Mouse (Mus musculus): ENCODE measurements at regions not wholly inside any gene's neighbourhood (a gene's known extent, or its start where the extent isn't known, plus 50 kb on each side); places are given as distances from the start of the nearest gene placed in this dataset.

DNA sequence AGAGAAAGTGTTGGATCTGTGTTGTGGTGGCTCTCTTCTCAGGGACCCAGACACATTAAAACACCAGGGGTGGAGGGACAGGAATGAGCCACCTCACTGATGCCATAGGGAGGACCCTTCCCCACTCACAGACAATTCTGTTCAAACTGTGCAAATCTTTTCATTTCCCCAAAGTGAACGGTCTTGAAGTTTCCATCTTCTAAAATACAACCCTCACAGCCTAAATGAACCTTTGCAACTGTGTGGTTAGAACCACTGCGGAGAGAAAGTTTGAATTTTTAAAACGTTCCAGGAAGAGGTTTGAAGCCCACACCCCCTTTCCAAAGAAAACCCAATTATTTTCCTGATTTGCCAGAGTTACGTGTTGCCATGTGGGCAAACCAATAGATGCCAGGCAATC lies 467.7 kb downstream of the Vrk1 start:
- intact Hi-C loops (cut with DNase I), result no loop called here
- DNase-seq, result no peak

DNA sequence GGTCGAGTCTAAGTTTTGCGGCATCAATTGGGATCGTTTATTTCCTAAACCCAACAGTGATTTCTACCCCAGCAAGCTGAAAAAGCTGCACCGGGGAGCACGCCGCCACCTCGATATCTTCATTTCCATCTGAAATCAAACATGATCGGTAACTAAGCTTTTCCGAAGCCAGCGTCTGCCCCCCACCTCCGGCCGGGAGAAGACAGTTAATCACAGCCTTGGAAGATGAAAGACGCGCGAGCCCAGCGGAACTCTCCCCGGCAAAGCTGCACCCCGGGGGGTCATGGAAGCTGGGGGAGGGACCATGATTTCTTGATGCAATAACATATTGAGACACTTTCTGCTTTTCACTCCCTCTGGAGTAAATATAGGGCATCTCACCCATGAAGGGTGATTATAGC lies 468.4 kb downstream of the Vrk1 start:
- DNase-seq, result no peak
- intact Hi-C loops (cut with DNase I), result no loop called here

DNA sequence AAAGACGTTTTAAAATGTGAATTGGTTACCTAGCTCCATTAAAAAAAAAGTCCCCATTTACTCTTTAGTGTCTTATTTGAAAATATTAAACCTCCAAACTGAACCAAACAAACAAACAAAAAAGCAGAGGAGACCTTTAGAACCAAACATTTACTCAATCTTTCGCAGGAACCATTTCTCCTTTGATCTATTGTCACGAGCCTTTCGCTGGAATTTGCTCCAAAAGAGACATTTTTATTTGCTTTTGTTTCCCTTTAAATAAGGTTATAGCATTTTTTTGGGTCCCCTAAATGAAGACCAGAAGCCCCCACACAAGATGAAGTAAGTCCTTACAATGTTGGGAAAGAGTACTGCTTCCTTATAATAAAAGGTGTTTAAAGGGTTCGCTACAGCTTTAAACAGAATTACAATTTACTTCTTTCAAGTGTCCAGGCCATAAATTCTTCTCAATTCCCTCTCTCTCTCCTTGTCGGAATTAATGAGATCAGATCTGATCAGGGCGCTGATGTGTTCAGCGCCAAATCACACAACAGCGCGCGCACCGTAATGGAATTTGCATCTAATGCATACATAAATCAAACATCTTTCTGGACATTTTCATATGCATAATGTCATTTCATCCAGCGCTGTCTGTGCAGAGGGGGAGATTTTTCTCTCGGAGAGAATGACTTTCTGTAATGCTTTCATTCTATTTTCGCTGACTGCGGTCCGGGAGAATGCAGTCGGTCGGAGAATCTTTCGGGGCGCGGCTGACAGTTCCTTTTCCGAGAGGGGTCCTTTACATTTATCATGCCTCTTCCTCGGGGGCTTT lies 469.2 kb downstream of the Vrk1 start:
- intact Hi-C loops (cut with DNase I), result no loop called here
- DNase-seq, result no peak

DNA sequence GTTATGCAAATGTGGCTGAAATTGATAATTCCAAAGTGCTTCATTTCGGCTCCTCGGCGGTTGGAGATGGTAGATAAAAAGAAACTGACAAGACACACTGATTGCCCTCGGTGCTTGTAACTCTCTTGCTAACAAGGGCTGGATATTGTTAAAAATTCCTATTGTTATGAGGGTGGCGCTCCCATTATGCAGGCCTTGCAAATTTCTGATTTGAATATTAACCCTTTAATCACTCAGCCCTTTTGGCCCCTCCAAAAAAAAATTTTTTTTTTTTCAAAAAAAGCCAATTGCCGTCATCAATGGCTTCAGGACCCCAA lies 469.8 kb downstream of the Vrk1 start:
- intact Hi-C loops (cut with DNase I), result no loop called here
- no peak for DNase-seq

DNA sequence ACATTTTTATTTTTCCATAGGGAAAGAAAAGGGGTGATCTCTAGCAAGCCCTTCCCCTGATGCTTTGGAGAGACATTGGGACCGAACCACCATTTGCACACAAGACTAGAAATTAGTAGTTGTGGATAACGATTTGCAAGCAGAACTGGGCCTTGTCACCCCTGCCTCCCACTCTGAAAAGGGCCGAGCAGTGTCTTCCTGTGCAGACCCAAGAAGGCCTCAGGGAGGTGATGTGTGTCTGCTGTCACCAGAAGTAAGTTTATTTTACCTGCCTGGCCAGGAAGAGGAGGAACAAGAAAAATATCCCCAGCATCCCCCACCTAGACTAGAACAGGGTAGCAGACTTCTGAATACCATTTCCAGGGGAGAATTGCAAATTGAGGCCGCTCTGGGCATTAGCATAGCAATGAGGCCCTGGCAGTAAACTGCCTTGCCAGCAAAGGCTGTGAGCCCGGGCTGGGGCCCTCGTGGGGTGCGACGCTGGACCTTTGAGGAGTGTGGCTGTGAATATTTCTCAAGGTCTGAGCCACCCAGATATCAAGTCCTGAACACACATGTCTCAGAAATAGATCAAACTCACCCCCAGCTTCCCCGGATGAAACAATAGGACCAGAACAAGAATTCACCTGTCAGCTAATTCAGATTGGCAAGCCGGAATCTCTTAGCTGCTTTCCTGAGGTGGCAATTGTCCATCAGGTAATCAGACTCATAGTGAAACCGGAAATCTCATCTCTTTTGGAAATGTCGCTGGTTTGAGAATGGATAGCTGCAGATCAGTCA lies 470.4 kb downstream of the Vrk1 start:
- intact Hi-C loops (cut with DNase I), result no loop called here
- DNase-seq, result no peak

DNA sequence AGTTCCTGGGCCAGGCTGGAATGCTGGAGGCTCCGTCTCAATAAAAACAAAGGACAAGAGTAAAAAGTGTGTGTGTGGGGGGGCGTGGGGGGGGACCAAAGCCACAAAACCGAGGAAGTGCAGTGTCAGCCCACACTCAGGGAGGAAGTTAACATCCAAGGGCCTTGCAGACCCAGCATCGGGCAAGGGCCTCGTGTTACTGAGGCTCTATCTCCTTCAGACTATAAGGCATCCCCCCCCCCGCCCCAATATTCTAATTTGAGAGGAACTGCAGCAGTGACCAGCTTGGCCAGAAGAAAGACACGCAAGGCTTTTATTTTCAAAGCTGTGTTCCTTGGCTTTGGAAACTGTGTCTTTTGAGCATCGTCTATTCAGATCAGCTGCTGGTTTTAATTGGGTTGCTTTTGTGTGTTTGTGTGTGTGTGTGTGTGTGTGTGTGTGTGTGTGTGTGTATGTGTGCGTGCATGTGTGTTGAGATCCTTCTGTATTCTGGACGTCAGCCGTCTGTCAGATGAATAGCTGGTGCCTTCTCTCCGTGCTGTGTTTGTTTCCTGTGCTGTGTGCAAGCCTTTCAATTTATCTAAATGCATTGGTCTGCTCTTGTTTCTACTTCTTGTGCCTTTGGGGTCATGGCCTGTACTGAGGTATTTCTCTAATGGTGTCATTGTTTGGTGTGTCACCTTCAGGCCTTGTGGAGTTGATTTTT lies 491.7 kb downstream of the Vrk1 start:
- intact Hi-C loops (cut with DNase I), result no loop called here
- DNase-seq, result no peak

DNA sequence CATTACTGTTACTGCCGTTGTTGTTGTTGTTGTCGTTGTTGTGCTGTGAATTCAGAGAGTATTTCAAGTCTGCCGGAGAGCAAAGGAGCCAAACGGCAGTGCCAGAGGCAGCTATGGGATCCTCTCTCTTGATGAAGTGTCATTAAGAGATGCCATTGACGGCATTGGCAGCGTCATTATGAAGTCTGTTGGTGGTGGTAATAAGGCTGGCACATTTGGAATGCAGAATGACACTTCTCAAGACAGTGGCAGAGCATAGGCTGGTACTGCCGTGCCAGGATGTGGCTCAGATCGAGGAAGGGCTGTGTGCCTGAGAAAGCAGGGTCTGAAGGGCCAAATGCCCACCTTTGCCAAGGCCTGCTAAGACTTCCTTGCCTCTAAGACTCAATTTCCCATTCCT lies 494.3 kb downstream of the Vrk1 start:
- no peak for DNase-seq
- intact Hi-C loops (cut with DNase I), result no loop called here

DNA sequence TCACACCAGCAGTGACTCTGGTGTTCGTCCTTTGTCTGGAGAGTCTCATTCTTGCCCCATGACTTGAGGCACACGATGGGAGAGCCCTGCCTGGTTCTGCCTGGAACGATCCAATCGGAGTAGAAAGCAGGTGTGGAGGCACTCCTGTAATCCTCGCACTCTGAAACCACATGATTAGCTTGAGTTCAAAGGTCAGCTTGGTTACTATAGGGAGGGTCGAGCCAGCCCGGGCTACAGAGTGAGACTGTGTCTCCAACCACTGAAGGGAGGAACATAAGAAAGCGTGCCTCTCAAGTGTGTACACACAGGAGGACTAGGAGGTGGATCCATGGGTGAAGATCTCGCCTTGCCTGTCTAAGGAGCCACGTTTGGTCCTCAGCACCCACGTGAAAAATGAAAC lies 504.0 kb downstream of the Vrk1 start:
- DNase-seq, result no peak
- intact Hi-C loops (cut with DNase I), result no loop called here

DNA sequence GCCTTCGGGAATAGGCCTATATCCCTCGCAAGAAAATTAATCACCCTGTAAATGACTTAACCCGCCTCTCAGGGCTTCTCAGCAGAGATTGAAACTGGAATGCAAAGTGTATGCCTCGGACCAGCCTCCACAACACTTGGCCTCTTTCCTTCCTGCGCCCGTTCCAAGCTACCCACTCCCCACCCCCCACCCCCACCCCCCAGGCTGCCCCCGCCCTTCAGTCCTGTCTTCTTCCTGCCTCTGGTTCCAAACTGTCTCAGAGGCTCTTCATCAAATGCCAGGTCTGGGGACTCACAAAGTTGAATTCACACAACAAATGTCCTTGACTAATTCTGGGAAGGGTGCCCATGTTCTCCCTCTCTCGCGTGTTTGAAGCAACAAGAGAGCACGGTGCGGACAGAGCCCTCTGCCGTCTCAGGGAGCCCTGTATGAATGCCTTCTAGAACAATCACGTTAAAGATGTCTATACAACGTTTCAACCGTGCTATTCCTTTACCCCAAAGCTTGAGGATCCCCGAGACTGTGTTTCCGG lies 505.3 kb downstream of the Vrk1 start:
- intact Hi-C loops (cut with DNase I), result no loop called here
- no peak for DNase-seq

DNA sequence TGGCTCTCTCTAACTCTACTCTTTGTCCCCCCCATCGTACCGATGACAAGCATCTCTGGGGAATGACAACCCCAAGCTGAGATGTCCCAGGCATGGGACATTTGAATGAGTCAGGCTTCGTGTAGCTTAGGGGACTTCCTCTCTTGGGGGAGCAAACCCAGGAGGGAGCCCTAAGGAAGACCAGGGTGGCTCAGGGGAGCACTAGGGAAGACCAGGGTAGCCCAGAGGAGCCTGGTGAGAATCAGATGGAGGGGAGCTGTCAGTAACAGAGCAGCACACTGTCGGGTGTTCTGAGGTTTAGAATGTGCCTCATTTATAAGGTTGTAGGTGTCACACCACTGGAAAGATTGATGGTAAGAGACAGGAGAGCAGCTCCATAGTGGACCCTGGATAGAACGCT lies 509.1 kb downstream of the Vrk1 start:
- intact Hi-C loops (cut with DNase I), result no loop called here
- no peak for DNase-seq

DNA sequence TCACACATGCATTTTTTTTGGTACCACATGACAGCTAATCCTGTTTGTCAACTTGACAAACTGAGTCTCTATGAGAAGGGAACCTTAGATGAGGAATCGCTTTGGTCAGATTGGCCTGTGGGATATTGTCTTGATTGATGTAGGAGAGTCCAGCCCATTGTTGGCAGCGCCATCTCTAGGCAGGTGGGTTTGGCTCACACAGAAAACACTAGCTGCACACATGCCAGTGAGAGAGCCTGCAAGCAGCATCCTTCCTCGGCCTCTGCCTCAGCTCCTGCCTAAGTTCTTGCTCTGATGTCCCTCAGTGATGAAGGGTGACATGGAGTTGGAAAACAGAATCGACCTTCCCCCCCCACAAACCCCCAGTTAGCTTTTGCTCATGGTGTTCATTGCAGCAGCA lies 514.4 kb downstream of the Vrk1 start:
- no peak for DNase-seq
- intact Hi-C loops (cut with DNase I), result no loop called here

DNA sequence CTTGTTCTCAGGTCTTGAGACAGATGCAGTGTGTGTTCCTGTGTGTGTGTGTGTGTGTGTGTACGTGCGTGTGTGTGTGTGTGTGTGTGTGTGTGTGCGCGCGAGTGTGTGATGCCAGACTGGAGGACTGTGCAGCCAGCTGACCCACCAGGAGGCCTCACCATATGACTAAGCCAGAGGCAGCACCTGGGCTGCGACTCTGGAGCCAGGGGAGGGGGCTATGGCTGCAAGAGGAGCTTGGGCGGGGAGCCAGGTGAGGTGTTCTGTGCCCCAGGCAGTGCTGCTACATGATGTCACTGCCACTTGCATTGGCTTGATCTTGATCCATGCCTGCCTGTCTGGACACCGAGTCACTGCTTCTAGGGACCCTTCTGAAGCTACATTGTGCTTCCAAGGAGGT lies 517.1 kb downstream of the Vrk1 start:
- intact Hi-C loops (cut with DNase I), result no loop called here
- DNase-seq, result no peak

DNA sequence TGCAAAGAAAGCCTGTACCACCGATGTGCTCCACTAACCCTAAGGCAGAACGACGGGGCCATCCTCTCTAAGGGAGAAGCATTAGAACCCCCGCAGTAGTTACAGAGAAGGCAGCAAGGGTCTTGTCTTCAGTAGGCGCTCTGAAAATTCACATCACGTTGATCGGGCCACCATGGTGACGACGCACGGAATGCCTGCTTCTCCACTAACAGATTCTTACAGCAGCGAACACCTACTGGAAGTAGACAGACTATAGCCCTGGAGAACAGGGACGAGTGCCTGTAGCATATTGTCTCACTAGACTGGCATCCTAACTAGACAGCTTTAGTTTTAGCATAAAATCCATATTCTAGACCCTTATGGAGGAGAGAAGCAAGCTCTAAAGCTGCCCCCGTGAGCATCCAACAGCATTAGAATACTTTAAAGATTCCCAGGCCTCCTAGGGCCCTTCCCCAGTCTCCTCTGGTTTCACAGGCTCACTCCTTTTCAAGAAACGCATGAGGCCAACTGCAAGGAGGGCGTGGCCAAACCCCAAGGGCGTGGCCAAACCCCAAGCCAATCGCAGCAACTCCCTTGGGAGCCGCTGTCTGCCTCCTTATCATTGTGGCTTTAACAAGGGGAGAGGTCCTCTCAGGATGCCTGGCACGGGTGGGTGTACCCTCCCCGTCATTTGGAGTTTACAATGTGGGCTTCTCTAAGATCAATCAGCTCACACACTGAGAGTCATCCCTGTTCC lies 517.8 kb downstream of the Vrk1 start:
- intact Hi-C loops (cut with DNase I), result no loop called here
- DNase-seq, result no peak

DNA sequence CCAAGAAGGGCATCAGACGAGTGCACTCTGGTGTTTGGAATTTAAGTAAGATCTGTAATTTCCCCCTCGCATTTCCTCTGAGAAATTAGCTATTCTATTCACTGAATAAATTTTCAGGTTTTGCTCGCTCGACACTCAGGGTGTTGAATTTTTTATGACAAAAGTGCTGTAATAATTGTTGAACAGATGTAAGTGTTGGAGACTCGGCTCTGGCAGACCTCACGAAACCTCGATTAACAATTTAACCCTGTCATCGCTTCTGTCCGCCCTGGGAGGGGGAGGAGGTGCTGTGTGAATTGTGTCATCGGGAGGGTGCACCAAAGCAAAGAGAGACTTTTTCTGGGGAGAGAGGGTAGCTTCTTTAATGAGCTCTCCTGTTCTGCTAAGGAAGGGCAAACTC lies 518.5 kb downstream of the Vrk1 start:
- intact Hi-C loops (cut with DNase I), result no loop called here

DNA sequence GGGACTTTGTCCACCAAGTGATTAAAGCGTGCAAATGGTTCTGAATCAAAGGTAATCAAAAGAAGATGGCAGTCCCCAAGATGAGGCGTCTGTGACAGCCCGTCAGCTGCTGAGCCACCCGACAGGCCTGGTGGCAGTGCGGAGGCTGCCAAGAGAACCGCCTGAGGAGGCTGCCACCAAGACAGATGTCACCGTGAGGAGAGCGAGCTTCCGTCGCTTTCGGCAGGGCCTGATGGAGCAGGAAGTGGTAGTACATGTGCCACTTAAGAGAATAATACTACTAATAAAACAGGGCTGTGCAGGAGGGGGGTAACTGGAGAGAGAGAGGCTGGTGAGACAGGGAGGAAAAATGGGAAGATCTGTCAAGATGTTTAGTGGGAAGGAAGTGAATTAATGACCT lies 519.1 kb downstream of the Vrk1 start:
- no peak for DNase-seq
- intact Hi-C loops (cut with DNase I), result no loop called here

More for the DNA sequence above, 518.5 kb downstream of the Vrk1 start:
- DNase-seq, result no peak

DNA sequence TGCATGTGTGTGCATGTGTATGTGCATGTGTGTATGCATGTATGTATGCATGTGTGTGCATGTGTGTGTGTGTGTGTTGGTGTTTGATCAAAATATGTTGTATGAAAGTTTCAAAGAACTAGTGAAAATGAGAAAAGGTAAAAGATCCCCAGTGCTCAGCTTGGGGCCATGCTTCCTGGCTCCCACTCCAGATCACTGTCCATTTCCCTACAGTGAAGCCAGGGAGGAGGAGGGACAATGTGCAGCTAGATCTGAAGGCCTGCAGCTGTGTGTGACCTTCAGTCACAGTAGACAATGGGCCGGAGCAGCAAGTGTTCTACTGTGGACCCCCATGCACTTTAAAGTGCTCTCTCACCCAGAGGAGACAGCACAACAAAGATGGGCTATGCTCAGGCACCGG lies 525.1 kb downstream of the Vrk1 start:
- no peak for DNase-seq
- intact Hi-C loops (cut with DNase I), result no loop called here

DNA sequence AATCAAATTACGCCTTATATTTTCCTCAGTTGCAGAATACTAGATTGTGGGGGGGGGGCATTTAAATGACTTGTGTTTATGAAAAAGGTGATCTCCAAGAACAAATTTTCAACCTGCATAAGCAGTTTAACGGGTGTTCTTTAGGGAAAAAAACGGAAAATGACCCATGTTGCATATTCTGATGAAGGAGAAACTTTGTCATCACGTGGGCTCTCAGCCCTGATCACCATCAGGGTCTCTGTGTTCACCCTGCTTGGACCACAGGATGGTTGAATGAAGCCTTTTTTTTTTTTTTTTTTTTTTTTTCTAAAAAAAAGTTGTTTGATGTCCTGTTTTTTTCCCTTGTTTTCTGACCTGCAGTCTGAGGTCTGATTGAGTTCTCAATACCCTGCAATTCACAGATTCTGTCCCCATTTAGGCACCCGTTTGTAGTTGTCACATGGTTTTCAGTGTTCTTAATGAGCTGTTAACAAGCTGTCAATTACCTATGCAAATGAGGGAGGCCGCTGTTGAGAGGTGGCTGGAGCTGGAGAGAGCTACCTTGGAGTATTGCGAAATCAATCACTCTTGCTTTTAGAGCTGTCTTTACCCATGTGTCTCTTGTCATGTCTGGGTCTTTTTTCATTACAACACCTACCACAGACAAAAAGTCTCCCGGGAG lies 525.7 kb downstream of the Vrk1 start:
- DNase-seq, result no peak
- intact Hi-C loops (cut with DNase I), result no loop called here

DNA sequence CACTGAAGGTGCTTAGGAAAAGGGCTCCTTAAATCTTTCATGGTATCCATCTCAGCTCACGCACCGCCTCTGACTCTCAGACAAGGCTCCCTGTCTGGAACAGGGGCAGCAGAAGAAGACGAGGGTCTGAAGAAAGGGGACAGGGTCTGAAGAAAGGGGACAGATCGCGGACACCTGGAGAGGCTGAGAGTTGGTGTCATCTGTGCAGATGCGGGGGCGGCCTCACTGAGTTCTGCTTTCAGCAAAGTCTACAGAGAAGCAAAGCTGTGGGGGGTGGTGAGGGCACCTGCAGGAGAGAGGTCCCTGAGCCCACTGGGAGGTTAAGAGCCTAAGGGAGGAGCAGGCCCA lies 526.2 kb downstream of the Vrk1 start:
- intact Hi-C loops (cut with DNase I), result no loop called here
- no peak for DNase-seq

DNA sequence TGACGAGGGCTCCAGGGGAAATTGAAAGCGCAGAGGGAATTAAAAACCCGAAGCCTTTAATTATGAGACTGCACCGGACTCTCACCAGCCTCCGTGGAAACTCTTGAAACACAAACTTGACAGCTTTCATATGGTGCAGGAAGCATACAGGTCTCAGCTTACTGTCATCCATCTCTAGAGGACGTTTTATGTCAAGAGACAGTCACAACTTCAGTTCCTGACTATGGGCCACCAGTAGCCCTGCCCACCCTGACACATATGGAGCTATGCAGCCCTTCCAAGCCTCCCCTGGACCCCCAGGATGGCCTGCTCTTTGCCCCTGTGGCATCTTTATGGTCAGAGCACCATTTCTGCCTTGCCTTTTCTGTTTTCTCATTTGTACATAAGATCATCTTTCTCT lies 530.0 kb downstream of the Vrk1 start:
- intact Hi-C loops (cut with DNase I), result no loop called here
- no peak for DNase-seq

DNA sequence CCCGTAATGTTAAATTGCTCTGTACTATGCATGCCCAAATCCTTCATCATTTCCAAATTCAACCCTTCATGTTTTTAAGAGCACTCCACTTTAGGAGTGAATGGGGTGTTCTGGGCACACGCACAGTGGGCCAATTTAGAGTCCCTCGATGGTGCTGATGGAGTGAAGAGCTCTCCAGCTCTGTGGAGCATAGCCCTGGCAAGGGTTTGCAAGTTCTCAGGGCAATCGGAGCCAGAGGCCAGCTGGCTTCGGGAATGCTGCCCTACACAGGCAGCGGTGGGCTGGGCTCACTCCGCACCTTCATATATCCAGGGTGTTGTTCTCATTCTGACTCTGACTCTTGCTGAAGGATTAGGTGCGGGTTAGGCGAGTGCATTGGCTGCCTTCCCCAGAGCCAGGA lies 549.5 kb downstream of the Vrk1 start:
- DNase-seq, result no peak
- intact Hi-C loops (cut with DNase I), result no loop called here
